Mouse (Mus musculus) olfactory bulb, adult 2 months (tissue): ENCODE measurements around the gene Moap1. TPM values are rescaled to one million over a fixed set of nuclear protein-coding genes. Genes with fewer than 3 reads are reported as not detected.

Source experiments
- H3K27ac ChIP-seq: fragments of 200-500 bp; 2 replicates; pipeline ENCODE4 v1.5.1; 2012; ENCODE audit warnings: low read depth, low read length; ENCODE audit not compliant: insufficient read depth
- H3K4me1 ChIP-seq: fragments of 200-500 bp; 2 replicates; pipeline ENCODE4 v1.6.1; 2012; ENCODE audit warnings: low read length; ENCODE audit not compliant: control insufficient read depth, insufficient read depth
- H3K4me3 ChIP-seq: fragments of 200-500 bp; 2 replicates; pipeline ENCODE4 v1.5.1; 2012; ENCODE audit warnings: mild to moderate bottlenecking, low read depth, low read length, moderate library complexity; ENCODE audit not compliant: insufficient read depth
- CTCF ChIP-seq: fragments of 200-500 bp; IDR thresholded peaks from 2 replicates; pipeline ENCODE4 v1.5.1; 2012; ENCODE audit warnings: low read depth, mild to moderate bottlenecking, low read length, moderate library complexity; ENCODE audit not compliant: insufficient read depth
- POLR2A ChIP-seq: fragments of 200-500 bp; IDR thresholded peaks from 2 replicates; pipeline ENCODE4 v1.6.1; 2012; ENCODE audit warnings: mild to moderate bottlenecking, low read depth, low read length, moderate library complexity; ENCODE audit not compliant: insufficient read depth
- WGBS: fragments of 180-500 bp; shearing (Covaris S2); methylation state at CpG from one replicate; pipeline ENCODE4 v1.1.7; 2018; 5-methylcytosine and 5-hydroxymethylcytosine counted together
- polyA plus RNA-seq: library from polyadenylated mRNA; stranded (reverse); fragments of >200 nt; gene quantifications from 2 replicates; pipeline ENCODE4 v1.2.4, GENCODE M21; 2012; ENCODE audit warnings: low replicate concordance; ENCODE audit not compliant: missing spikeins, insufficient read depth, insufficient read length

The Moap1 gene
- polyA plus RNA-seq, 1 experiment: not detected

- Histone ChIP-seq H3K4me3 (no peak overlapping the region), H3K27ac (no peak overlapping the region), H3K4me1 (no peaks in the 10 kb centered on the region)
- 92% methylated on average over 2 of the region's 2 CpGs for WGBS
- TF ChIP-seq POLR2A: no peak
Measured at GRCm38 (mm10) chr12:102714116-102714515, 29.3 kb downstream of the Moap1 start.

- TF ChIP-seq POLR2A (no peak), CTCF (no peak)
- no peak overlapping the region for H3K4me3 ChIP-seq
- WGBS: 84% methylated on average over 20 of the region's 20 CpGs
- no peak overlapping the region for H3K27ac ChIP-seq
- H3K4me1 ChIP-seq: peaks cover 2% of the 10 kb centered on the region; the same call in 1 of the 2 replicates
Measured at GRCm38 (mm10) chr12:102713153-102713865, 30.2 kb downstream of the Moap1 start.

GRCm38 (mm10) chr12:102710851-102711375 lies 32.5 kb downstream of the Moap1 start:
- no peak overlapping the region for H3K4me3 ChIP-seq
- no peak for TF ChIP-seq CTCF
- no peak for TF ChIP-seq POLR2A
- WGBS: 76% methylated on average over 4 of the region's 4 CpGs
- peaks cover 10% of the 10 kb centered on the region for H3K4me1 ChIP-seq
- H3K27ac ChIP-seq: no peak overlapping the region

- H3K4me3 ChIP-seq: no peak overlapping the region
- TF ChIP-seq CTCF (no peak), POLR2A (no peak)
- WGBS: 89% methylated on average over 5 of the region's 5 CpGs
Measured at GRCm38 (mm10) chr12:102709896-102710295, 33.6 kb downstream of the Moap1 start.

GRCm38 (mm10) chr12:102708220-102708619 lies 35.2 kb downstream of the Moap1 start:
- Histone ChIP-seq H3K27ac (no peak overlapping the region), H3K4me1 (peaks cover 20% of the 10 kb centered on the region), H3K4me3 (no peak overlapping the region)
- TF ChIP-seq CTCF: no peak
- no peak for TF ChIP-seq POLR2A
- 87% methylated on average over 11 of the region's 11 CpGs for WGBS

More at GRCm38 (mm10) chr12:102709896-102710295, 33.6 kb downstream of the Moap1 start:
- Histone ChIP-seq H3K27ac (no peak overlapping the region), H3K4me1 (peaks cover 17% of the 10 kb centered on the region)

- WGBS: 93% methylated on average over 10 of the region's 10 CpGs
- no peak for TF ChIP-seq POLR2A
- no peak for TF ChIP-seq CTCF
- Histone ChIP-seq H3K4me1 (peaks cover 28% of the 10 kb centered on the region), H3K27ac (no peak overlapping the region; the same call in 1 of the 2 replicates), H3K4me3 (no peak overlapping the region)
Measured at GRCm38 (mm10) chr12:102706833-102707463, 36.5 kb downstream of the Moap1 start.

GRCm38 (mm10) chr12:102705906-102706640 lies 37.4 kb downstream of the Moap1 start:
- Histone ChIP-seq H3K4me3 (no peak overlapping the region), H3K4me1 (peaks cover 30% of the 10 kb centered on the region), H3K27ac (peak overlapping the region; percentile 94; the same call in 1 of the 2 replicates)
- TF ChIP-seq CTCF (no peak), POLR2A (no peak)
- WGBS: 53% methylated on average over 6 of the region's 6 CpGs

GRCm38 (mm10) chr12:102705216-102705871 lies 38.1 kb downstream of the Moap1 start:
- Histone ChIP-seq H3K27ac (peak overlapping the region; percentile 94), H3K4me3 (peak overlapping the region; percentile 100), H3K4me1 (peaks cover 37% of the 10 kb centered on the region)
- 2% methylated on average over 45 of the region's 45 CpGs for WGBS
- TF ChIP-seq POLR2A (peak; percentile 38; the same call in 1 of the 2 replicates), CTCF (peak; percentile 98)
